Mouse (Mus musculus): ENCODE results near the gene Hes6. TPM values are rescaled to one million over a fixed set of nuclear protein-coding genes. Genes with fewer than 3 reads are reported as not detected.

The Hes6 gene
- polyA plus RNA-seq, 1 experiment from 2014 or later = 63.7 TPM

DNA sequence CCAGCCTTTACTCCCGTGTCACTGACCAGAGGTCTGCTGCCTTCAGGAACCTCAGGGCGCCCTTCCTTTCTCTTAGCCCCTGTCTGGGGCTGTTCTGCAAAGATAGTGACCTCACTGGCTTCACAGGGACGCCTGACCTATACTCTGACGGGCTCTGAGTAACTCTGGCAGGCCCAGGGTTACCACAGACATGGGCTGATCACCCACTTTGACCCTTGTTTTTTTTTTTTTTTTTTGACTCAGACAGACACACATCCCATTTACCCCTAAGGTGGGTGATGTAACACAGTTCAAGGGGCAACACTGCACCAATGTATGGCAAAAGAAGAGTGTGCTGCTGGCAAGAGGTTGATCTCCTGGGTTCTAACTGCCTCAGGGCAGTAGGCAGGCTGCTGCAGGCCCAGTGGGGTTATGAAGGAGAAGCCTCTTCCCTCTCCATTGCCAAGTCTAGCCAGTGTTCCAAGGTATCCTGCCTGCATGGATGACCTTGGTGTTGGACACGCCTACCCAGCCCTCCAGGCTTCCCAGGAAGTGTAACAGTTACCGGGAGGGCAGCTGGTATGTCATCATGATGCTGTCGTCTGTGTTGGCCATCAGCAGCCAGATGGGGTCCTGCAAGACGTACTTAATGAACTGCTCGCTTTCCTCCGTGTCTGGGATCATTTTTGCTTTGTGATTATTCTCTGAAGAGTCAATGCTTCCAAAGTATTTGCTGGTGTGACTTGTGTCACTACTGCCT lies 6.2 kb upstream of the Hes6 start:
- no peak overlapping the region for H3K4me3 ChIP-seq
- WGBS = 66% methylated on average over 10 of the region's 10 CpGs
- H3K9ac ChIP-seq = no peak overlapping the region
- H3K36me3 ChIP-seq = 0 out of 2 replicates have a peak, but pooled peaks cover 10% of the 10 kb centered on the region
- H3K27me3 ChIP-seq = no peaks in the 10 kb centered on the region
- H3K27ac ChIP-seq = no peak overlapping the region
- H3K9me3 ChIP-seq = no peaks in the 10 kb centered on the region
- ATAC-seq (ENCODE audit: insufficient number of reproducible peaks, insufficient read depth, low FRiP score, low TSS enrichment, low read depth) = no peak
- no peak overlapping the region for H3K4me2 ChIP-seq
- H3K4me1 ChIP-seq = peaks cover 5% of the 10 kb centered on the region

GRCm38 (mm10) chr1:91417991-91418390 lies 4.2 kb upstream of the Hes6 start:
- H3K4me3 ChIP-seq = no peak overlapping the region
- H3K9ac ChIP-seq = no peak overlapping the region
- H3K4me2 ChIP-seq = no peak overlapping the region
- no peak for ATAC-seq (ENCODE audit: insufficient number of reproducible peaks, insufficient read depth, low FRiP score, low TSS enrichment, low read depth)
- peaks cover 23% of the 10 kb centered on the region for H3K4me1 ChIP-seq
- no peaks in the 10 kb centered on the region for H3K9me3 ChIP-seq
- WGBS = 70% methylated on average over 1 of the region's 1 CpGs
- H3K27ac ChIP-seq = no peak overlapping the region
- 0 out of 2 replicates have a peak, but pooled peaks cover 10% of the 10 kb centered on the region for H3K36me3 ChIP-seq
- H3K27me3 ChIP-seq = no peaks in the 10 kb centered on the region

DNA sequence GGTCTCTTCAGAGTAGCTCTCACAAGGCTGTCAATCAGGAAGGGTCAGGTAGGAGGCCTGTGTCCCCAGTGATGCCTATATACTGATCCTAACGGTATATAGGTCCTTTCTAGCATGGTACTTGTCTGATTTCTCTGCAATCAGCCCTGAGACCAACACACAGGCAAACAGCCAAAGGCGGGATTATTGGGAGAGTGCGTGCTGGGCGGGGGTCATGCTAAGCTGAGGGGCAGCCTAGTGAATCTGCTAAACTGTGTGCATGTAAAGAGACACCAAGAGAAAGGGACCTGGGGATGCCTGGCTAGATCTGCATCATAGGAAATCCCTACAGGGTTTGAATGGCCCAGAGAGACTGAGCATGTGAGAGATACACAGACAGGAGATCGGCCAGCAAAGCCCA lies 1.5 kb upstream of the Hes6 start:
- Histone ChIP-seq H3K4me3 (no peak overlapping the region), H3K4me1 (peaks cover 35% of the 10 kb centered on the region), H3K36me3 (0 out of 2 replicates have a peak, but pooled peaks cover 10% of the 10 kb centered on the region), H3K4me2 (peak overlapping the region; percentile 99; the same call in 1 of the 2 replicates), H3K27ac (peak overlapping the region; percentile 88), H3K27me3 (no peaks in the 10 kb centered on the region), H3K9ac (peak overlapping the region; percentile 36; the same call in 1 of the 2 replicates), H3K9me3 (no peaks in the 10 kb centered on the region)
- no peak for ATAC-seq (ENCODE audit: insufficient number of reproducible peaks, insufficient read depth, low FRiP score, low TSS enrichment, low read depth)
- 78% methylated on average over 5 of the region's 5 CpGs for WGBS

DNA sequence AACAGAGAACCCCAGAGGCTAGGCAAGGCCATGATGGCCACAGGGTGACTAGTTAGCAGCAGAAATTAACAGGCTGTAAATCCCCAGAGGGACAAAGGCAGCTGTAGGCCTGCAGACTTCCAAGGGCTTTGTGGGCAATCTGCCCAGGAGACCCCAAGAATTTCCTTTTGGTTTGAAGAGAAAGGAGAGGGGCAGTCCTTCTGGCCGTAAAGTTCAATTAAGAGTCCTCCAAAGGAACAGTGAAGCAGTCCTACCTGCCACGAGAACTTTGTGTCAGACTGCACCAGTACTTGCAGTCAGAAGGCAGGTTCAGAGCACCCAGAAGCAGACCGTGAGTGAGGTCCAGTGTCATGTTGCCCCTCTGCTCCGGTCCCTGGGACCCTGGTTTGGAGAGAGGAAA lies 1.1 kb upstream of the Hes6 start:
- Histone ChIP-seq H3K9me3 (no peaks in the 10 kb centered on the region), H3K36me3 (0 out of 2 replicates have a peak, but pooled peaks cover 10% of the 10 kb centered on the region), H3K27ac (peak overlapping the region; percentile 88), H3K27me3 (no peaks in the 10 kb centered on the region), H3K4me2 (peak overlapping the region; percentile 99), H3K9ac (peak overlapping the region; percentile 36; the same call in 1 of the 2 replicates), H3K4me1 (peaks cover 35% of the 10 kb centered on the region), H3K4me3 (peak overlapping the region; percentile 80; the same call in 1 of the 2 replicates)
- WGBS = 53% methylated on average over 4 of the region's 4 CpGs
- no peak for ATAC-seq (ENCODE audit: insufficient number of reproducible peaks, insufficient read depth, low FRiP score, low TSS enrichment, low read depth)

GRCm38 (mm10) chr1:91413536-91413897 lies 321 bp downstream of the Hes6 start:
- peak; percentile 26; the same call in 1 of the 2 replicates for ATAC-seq (ENCODE audit: insufficient number of reproducible peaks, insufficient read depth, low FRiP score, low TSS enrichment, low read depth)
- Histone ChIP-seq H3K27ac (peak overlapping the region; percentile 88), H3K27me3 (no peaks in the 10 kb centered on the region), H3K4me1 (peaks cover 35% of the 10 kb centered on the region), H3K36me3 (0 out of 2 replicates have a peak, but pooled peaks cover 7% of the 10 kb centered on the region), H3K4me2 (peak overlapping the region; percentile 99), H3K4me3 (peak overlapping the region; percentile 80), H3K9me3 (no peaks in the 10 kb centered on the region), H3K9ac (peak overlapping the region; percentile 73)
- WGBS = under 1% methylated on average over 14 of the region's 14 CpGs

- Histone ChIP-seq H3K27ac (peak overlapping the region; percentile 88), H3K4me2 (peak overlapping the region; percentile 99), H3K36me3 (0 out of 2 replicates have a peak, but pooled peaks cover 6% of the 10 kb centered on the region), H3K27me3 (no peaks in the 10 kb centered on the region), H3K9ac (peak overlapping the region; percentile 87), H3K9me3 (no peaks in the 10 kb centered on the region), H3K4me1 (peaks cover 35% of the 10 kb centered on the region), H3K4me3 (peak overlapping the region; percentile 80)
- WGBS = under 1% methylated on average over 34 of the region's 34 CpGs
- peak; percentile 88 for ATAC-seq (ENCODE audit: insufficient number of reproducible peaks, insufficient read depth, low FRiP score, low TSS enrichment, low read depth)
These were observed 770 bp downstream of the Hes6 start for GRCm38 (mm10) chr1:91413030-91413506.

- Histone ChIP-seq H3K9ac (peak overlapping the region; percentile 87), H3K36me3 (0 out of 2 replicates have a peak, but pooled peaks cover 2% of the 10 kb centered on the region), H3K9me3 (no peaks in the 10 kb centered on the region), H3K27me3 (no peaks in the 10 kb centered on the region), H3K4me1 (peaks cover 35% of the 10 kb centered on the region), H3K27ac (peak overlapping the region; percentile 88), H3K4me2 (peak overlapping the region; percentile 99), H3K4me3 (peak overlapping the region; percentile 80)
- WGBS = 5% methylated on average over 64 of the region's 65 CpGs
- no peak; the same call in 1 of the 2 replicates for ATAC-seq (ENCODE audit: insufficient number of reproducible peaks, insufficient read depth, low FRiP score, low TSS enrichment, low read depth)
These were observed 1.4 kb downstream of the Hes6 start for GRCm38 (mm10) chr1:91412286-91413029.

GRCm38 (mm10) chr1:91411631-91412285 lies 2.1 kb downstream of the Hes6 start:
- Histone ChIP-seq H3K36me3 (no peaks in the 10 kb centered on the region), H3K4me3 (peak overlapping the region; percentile 80), H3K27me3 (no peaks in the 10 kb centered on the region), H3K9ac (peak overlapping the region; percentile 87), H3K27ac (no peak overlapping the region), H3K4me2 (peak overlapping the region; percentile 99), H3K9me3 (no peaks in the 10 kb centered on the region), H3K4me1 (peaks cover 35% of the 10 kb centered on the region)
- ATAC-seq (ENCODE audit: insufficient number of reproducible peaks, insufficient read depth, low FRiP score, low TSS enrichment, low read depth) = no peak; the same call in 1 of the 2 replicates
- 56% methylated on average over 8 of the region's 8 CpGs for WGBS

GRCm38 (mm10) chr1:91407819-91408218 lies 6.0 kb downstream of the Hes6 start:
- WGBS = 85% methylated on average over 4 of the region's 4 CpGs
- ATAC-seq (ENCODE audit: insufficient number of reproducible peaks, insufficient read depth, low FRiP score, low TSS enrichment, low read depth) = no peak
- H3K4me3 ChIP-seq = no peak overlapping the region
- no peaks in the 10 kb centered on the region for H3K36me3 ChIP-seq
- peaks cover 8% of the 10 kb centered on the region; the same call in 1 of the 2 replicates for H3K27me3 ChIP-seq
- peaks cover 18% of the 10 kb centered on the region for H3K4me1 ChIP-seq
- H3K27ac ChIP-seq = no peak overlapping the region
- no peaks in the 10 kb centered on the region for H3K9me3 ChIP-seq
- no peak overlapping the region for H3K4me2 ChIP-seq
- H3K9ac ChIP-seq = no peak overlapping the region

DNA sequence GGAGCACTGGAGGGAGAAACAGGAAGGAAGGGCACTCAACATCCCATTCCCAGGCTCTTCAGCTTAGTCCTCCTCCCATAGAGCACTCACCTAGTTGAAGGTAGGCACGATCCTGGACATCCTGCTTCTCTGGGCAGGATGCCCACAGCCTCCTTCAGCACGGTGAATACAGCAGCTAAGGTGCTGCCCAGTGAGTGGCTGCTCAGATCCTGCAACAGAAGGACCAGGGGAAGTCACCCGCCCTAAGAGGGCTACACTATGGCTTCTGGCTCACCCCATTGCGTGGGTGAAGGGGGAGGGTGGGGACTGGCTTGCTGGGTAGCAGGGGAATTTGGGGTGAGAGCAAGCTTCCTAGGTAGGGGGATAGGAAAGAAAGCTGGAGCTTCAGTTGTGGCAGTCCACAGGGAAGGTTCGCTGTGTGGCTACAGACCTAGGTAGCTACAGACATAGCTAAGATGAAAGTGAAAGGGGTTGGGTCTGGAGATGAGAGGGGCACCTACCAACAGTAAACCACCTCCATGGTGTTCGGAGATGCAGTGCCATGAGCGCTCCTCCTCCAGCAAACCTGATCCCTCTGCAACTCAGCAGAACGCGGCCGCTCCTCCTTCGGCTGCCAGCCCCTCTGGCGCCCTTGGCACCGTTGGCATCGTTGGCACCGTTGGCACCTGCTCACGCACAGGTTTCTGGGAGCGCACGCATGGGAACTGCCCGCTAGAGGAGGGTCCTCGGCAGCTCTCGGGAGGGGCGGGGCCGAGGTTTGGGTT lies 8.2 kb downstream of the Hes6 start:
- H3K4me2 ChIP-seq = no peak overlapping the region
- H3K36me3 ChIP-seq = no peaks in the 10 kb centered on the region
- no peak overlapping the region for H3K27ac ChIP-seq
- H3K9ac ChIP-seq = no peak overlapping the region
- H3K4me1 ChIP-seq = peaks cover 6% of the 10 kb centered on the region
- H3K4me3 ChIP-seq = no peak overlapping the region
- 54% methylated on average over 23 of the region's 23 CpGs for WGBS
- H3K27me3 ChIP-seq = peaks cover 8% of the 10 kb centered on the region; the same call in 1 of the 2 replicates
- no peak for ATAC-seq (ENCODE audit: insufficient number of reproducible peaks, insufficient read depth, low FRiP score, low TSS enrichment, low read depth)
- no peaks in the 10 kb centered on the region for H3K9me3 ChIP-seq

Data from embryonic facial prominence, embryonic 13.5 days (tissue).